Mouse (Mus musculus) frontal cortex, postnatal 25 days (tissue): ENCODE data around the gene Armc6.

Experiments
- DNase-seq, 2 experiments: peaks; one replicate each; pipeline ENCODE4 v3.0.0; 2022; ENCODE audit warnings: low spot score in 2 of 2

Armc6 gene

DNA sequence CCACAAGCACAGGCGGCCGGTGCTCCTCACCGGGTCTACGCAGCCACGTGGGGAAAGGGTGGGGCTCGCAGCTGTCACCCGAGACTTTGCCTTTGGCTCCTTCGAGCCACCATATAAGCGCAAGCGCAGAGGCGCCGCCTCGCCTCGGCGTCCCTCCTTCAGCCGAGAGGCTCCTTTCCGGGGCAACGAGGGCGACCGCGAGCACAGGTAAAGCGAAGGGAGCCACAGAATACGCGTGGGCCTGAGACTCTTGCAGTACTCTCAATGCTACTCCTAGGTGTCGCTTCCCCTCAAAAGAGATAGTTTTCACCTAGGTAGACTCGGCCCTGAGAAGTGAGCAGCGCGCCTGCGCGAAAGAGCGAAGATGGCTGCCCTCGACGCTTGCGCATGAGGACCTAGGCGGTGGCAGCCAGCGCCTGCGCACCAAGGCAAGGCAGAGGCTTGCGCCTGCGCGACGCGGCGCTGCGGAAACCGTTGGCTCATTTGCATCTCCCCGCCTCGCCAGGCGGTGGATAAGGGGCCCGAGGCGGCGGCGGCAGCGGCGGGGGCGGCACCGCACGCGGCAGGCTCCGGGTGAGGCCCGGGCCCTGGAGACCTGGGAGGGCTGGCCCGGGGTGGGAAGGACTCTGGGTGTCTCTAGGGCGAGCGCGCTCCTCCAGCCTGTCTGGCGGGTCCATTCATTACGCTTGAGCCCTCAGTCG lies at the start of gene Armc6, which contains the start of gene Sugp2:
TSS of gene Armc6 (minus strand) at position 387 of the 701 bp plus-strand sequence.
TSS of gene Sugp2 (plus strand) at position 147 of the 701 bp plus-strand sequence.
- DNase-seq, result peak; percentile 91 to 93

DNA sequence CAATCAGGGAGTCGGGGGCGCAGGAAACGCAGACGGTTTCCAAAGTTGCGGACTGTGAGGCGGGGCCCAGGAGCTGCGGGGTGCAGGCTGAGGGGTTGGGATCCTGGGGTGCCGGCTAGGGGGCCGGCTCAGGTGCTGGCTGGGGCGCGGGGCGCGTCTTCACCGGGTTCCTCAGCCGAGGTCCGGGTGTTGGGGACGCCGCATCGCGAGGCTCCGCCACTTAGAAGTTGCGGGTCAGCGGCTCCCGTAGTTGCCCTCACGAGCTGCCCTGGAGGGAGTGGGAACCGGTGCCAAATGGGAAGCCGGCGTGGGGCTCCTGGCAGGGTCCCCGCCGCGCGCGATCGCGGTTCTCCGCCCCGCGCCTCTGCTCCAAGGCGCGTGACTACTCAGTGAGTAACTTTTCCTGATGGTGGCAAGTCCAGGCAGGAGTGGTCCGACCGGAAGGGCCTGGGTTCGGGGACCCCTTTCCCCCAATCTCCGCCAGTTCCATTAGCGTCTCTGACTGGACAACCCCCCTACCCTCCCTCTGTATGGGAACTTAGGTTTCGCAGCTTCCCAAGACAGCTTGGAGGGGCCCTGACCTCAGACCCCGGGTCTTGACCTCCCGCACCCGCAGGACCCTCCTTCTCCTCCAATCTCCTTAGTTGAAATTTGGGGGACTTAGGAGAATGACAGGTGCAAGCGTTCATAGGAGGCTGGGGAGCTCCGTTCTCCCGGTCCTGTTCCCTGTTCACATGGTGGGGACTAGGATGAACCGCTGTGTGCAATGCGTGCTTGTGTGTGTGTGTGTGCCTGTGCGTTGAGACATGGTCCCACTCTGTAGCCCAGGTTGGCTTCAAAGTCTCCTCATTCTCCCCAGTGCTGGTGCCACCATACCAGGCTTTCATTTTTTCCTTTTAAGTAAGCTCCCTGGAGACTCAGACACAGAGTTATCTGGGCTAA lies 49.1 kb upstream of the Armc6 start:
- no peak for DNase-seq

DNA sequence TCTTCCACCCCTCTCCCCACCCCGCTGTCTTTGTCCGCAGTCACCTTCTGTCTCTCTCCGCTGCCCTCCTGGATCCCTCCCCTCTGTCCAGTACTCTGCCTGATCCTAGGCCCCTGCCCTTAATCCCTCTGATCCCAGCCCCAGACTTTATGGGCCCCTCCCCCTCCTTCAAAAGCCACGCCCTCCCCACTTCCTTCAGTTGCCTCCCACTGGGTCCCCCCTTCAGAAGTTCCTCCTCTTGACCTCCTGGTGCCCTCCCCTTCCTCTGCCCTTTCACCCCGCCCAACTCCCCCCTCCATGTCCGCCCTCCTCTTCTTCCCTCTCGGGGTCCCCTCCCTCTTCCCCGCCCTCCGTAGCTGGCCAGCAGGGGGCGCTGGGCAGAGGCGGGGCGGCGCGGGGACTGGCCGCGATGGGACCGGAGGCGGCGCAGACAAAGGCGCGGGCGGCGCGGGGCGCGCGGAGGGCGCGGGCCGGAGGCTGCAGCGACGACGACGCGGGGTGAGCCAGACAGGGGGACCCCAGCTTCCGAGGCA lies 48.4 kb upstream of the Armc6 start, which contains the start of gene Homer3:
TSS of gene Homer3 (plus strand) at position 225 of the 533 bp plus-strand sequence.
- DNase-seq, result peak; percentile 31 to 50

DNA sequence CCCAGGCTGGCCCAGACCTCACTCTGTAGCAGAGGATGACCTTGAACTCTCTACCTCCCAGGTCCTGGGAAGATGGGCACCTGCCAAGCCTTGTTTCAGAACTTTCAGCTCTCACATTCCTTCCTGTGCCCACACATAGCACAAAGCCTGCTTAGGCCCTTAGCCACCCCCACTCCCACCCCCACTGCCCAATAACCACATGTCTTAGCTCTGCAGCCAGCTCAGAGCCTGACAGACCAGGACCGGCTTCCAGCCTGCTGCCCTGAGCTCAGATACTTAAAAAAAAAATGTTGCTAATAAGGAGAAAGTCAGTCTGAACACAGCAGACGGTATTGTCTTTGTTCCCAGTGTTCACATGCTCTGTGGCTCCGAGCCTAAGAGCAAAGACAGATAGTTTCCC lies 46.7 kb upstream of the Armc6 start:
- no peak for DNase-seq

DNA sequence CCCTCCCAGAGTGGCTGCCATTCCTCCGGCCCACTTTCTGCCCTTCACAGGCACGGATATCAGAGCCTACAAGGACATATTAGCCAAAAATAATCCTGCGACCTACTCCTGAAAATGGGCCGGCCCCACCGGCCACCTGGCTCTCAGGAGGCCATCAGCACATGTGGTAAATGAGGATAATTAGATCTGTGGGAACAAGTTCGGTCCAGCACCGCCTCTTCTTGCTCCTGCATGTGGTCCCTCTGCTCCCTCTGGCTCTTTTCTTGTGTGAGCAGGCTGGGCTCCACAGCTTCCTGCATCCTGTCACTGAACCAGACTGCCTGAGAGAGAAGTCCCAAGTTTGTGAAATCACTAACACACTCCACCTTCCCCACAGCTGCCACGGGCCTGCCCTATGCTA lies 45.0 kb upstream of the Armc6 start:
- DNase-seq, result no peak

GRCm38 (mm10) chr8:70278175-70278574 lies 43.9 kb upstream of the Armc6 start:
- DNase-seq, result no peak

DNA sequence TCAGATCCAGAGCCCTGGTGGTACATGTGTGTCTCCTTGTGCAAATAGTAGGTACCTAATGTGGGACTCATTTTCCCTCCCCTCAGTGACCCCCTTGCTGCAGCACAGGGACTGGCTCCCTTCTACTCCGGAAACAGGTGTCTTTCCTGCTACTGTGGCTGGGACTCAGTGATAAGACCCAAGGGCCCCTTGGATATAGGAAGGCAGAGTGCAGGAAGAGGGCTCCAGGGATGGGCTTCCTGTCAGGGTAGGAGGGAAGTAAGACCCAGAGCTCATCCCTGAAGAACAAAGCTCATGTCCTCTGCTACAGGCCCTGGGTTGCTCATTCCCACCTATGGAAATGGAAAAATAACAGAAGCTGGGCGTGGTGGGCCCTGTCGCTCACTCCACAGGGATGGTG lies 42.2 kb upstream of the Armc6 start:
- DNase-seq, result no peak

- DNase-seq, result no peak
These were observed 40.1 kb upstream of the Armc6 start for GRCm38 (mm10) chr8:70274350-70274749.

DNA sequence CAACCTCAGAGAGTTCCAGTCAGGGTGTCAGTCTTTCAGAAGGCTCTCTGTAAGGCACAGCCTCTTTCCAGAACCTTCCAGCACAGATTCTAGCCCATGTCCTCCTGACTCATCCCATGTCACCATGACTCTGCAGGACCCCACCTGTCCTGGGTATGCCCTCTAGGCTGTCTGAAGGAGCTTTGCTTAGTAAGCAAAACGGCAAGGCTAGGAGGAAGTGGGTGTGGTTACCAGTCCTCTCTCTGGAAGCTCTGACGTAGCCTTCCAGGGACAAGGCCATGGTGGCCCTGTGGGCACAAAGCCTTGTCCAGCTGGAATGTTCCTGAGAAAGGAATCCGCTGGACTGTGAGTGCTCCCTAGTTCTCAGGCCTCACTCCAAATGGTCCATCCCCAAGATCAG lies 38.7 kb upstream of the Armc6 start:
- no peak for DNase-seq

- DNase-seq, result peak in 1 of 2 experiments; percentile 23
These were observed 34.7 kb upstream of the Armc6 start for GRCm38 (mm10) chr8:70268799-70269565.

GRCm38 (mm10) chr8:70268311-70268710 lies 34.0 kb upstream of the Armc6 start:
- no peak for DNase-seq

GRCm38 (mm10) chr8:70267674-70268073 lies 33.4 kb upstream of the Armc6 start:
- DNase-seq, result no peak

- no peak for DNase-seq
These were observed 24.8 kb upstream of the Armc6 start for GRCm38 (mm10) chr8:70259043-70259442.

DNA sequence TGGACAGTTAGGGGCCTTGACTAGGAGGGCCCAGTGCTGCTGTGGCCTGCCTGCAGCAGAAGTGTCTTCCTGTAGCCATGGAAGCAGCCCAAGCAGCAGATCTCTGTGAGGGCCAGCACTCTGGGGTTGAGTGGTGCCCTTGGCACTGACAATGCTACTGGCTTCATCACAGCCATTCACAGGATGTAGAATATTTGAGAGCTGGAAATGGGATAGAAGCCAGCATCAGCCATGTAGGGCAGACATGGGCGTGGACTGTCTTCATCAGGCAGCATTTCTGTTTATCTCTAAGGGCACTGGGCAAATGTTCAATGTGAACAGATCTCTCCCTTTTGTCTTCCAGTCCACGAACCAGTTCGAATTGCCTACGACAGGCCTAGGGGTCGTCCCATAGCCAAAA lies 24.3 kb upstream of the Armc6 start:
- DNase-seq, result no peak

DNA sequence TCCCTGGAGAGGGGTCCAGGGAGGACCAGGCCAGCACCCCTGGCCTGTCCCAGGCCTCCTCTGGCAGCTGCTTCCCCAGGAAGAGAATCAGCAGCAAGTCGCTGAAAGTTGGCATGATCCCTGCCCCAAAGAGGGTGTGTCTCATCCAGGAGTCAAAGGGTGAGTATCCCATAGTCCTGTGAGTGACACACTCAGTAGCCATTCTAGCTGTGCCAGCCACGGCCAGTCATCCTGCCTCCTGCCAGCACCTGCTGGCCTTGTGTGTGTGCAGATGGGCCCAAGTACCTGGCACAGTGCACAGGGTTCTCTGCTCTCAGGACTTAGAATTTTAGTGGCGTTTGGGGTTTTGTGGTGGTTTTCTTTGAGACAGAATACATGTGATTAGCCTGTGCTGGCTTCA lies 23.2 kb upstream of the Armc6 start:
- DNase-seq, result no peak

GRCm38 (mm10) chr8:70254628-70255027 lies 20.4 kb upstream of the Armc6 start:
- DNase-seq, result no peak

DNA sequence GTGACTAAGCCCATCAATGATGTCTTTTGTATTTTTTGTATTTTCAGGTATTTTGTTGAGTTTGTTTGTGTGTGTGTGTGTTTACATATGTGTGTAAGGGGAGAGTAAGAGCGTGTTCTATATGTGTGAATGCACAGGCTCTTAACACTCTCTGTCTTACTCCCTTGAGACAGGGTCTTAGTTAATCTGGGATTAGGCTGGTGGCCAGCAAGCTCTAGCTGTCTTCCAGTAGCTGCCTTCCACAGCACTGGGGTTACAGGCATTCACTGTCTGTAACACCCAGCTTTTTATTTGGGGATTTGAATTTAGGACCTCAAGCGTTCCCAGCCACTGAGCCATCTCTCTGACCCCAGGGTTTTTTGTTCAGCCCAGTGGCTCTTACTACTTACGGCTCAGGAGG lies 13.6 kb upstream of the Armc6 start:
- no peak for DNase-seq

DNA sequence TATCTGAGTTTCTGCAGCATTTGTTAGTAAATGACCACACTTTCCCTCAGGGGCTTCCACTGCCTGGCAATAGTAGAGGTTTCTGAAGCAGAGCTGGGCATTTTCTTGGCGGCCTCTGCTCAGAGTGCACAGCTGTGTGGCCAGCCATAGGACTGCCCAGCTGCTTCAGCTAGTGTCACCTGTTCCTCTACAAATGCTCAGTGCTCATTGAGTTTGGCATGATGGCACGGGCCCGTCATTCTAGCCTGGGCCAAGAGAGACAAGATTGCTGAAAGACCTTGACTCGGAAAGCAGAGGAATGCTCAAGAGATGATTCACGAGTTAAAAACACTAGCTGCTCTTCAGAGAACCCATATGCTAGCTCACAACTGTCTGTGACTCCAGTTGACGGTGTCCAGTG lies 12.4 kb upstream of the Armc6 start:
- no peak for DNase-seq

DNA sequence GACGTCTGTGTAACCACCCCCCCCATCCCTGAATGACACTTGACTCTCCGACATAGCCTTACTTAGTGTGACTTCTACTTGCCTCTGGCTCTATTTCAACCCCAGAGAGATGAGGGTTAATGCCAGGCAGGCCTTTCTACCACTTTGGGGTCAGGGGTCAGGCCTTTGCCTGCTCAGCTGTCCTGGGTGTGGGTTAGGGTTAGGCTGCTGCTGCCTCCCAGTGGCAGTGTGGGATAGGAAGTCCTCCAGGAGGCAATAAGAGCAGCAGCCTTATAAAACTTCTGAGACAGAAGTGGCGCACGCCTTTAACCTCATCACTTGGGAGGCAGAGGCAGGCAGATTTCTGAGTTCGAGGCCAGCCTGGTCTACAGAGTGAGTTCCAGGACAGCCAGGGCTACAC lies 6.4 kb upstream of the Armc6 start:
- DNase-seq, result no peak

- no peak for DNase-seq
These were observed 3.6 kb upstream of the Armc6 start for GRCm38 (mm10) chr8:70237842-70238241.

DNA sequence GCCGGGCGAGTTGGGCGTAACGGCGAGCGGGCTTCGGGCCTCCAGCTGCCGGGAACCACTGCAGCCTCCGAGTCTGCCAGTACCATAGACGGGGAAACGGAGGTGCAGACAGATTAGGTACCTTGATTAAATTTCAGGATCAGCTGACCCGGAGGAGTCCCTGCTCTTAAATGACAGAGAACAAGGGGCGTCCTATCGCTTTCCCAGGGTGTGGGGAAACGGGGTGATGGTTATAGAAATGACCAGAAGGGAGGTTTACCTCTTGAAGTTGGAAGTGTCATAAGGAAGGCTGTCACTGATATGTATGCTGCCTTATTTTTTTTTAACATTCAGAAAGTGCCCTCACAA lies 489 bp upstream of the Armc6 start:
- DNase-seq, result no peak

- no peak for DNase-seq
These were observed 660 bp downstream of the Armc6 start for GRCm38 (mm10) chr8:70233606-70234005.
